Mouse (Mus musculus): ENCODE results near the gene Nin.

DNA sequence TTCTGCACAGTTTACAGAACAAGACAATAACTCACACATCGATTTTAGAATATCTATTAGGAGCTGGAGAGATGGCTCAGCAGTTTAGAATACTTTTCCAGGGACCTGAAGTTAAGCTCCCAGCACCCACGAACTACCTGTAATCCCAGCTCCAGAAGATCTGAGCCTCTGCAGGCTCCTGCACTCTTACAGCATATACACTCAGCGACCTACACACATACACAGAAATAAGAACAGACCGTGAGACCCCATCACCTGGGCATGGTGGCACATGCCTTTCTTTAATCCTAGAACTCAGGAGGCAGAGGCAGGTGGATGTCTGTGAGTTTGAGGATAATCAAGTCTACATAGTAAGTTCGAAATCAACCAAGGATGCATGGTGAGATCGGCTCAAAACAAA is 32.1 kb upstream of the Nin start:
- no peak for TF ChIP-seq POLR2A (IDR thresholded peaks at IDR 0.05; ENCODE audit: low read depth, low read length)
- TF ChIP-seq CTCF (IDR thresholded peaks at IDR 0.05; ENCODE audit: borderline replicate concordance, insufficient read depth, low read length), result no peak
